Mouse (Mus musculus) liver, embryonic 13.5 days (tissue): ENCODE data around the gene C2cd4a. TPM values are rescaled to one million over a fixed set of nuclear protein-coding genes. Genes with fewer than 3 reads are reported as not detected.

Experiments
- ATAC-seq: fragments of 200-750 bp; cut with Nextera tagmentation; 2 replicates; pipeline ENCODE4 v1.8.0; 2017; ENCODE audit warnings: low read depth, mild to moderate bottlenecking, moderate number of reproducible peaks, moderate library complexity
- DNase-seq: peaks from one replicate; pipeline ENCODE4 v3.0.0; 2022
- H3K27ac ChIP-seq: fragments of 300-500 bp; sonication (generic); 2 replicates; pipeline ENCODE4 v1.5.1; 2015; ENCODE audit warnings: moderate library complexity, mild to moderate bottlenecking, inconsistent platforms
- H3K27me3 ChIP-seq: fragments of 300-500 bp; sonication (generic); 2 replicates; pipeline ENCODE4 v1.6.1; 2015; ENCODE audit warnings: mild to moderate bottlenecking, inconsistent platforms
- H3K36me3 ChIP-seq: fragments of 300-500 bp; sonication (generic); 2 replicates; pipeline ENCODE4 v1.6.1; 2015; ENCODE audit warnings: mild to moderate bottlenecking, inconsistent platforms
- H3K4me1 ChIP-seq: fragments of 300-500 bp; sonication (generic); replicated peaks from 2 replicates; pipeline ENCODE4 v1.6.1; 2015; ENCODE audit warnings: inconsistent platforms
- H3K4me2 ChIP-seq: fragments of 300-500 bp; sonication (generic); 2 replicates; pipeline ENCODE4 v1.6.1; 2015; ENCODE audit warnings: inconsistent platforms, mild to moderate bottlenecking, moderate library complexity
- H3K4me3 ChIP-seq: fragments of 300-500 bp; sonication (generic); replicated peaks from 2 replicates; pipeline ENCODE4 v1.5.1; 2015; ENCODE audit warnings: mild to moderate bottlenecking, inconsistent platforms
- H3K9ac ChIP-seq: fragments of 300-500 bp; sonication (generic); 2 replicates; pipeline ENCODE4 v1.6.1; 2015; ENCODE audit warnings: mild to moderate bottlenecking, inconsistent platforms
- H3K9me3 ChIP-seq: fragments of 300-500 bp; sonication (generic); replicated peaks from 2 replicates; pipeline ENCODE4 v1.6.1; 2016; ENCODE audit warnings: inconsistent platforms
- WGBS: fragments of 180-500 bp; shearing (Covaris S2); methylation state at CpG from one replicate; pipeline ENCODE4 v1.1.7; 2015; ENCODE audit not compliant: insufficient replicate concordance; 5-methylcytosine and 5-hydroxymethylcytosine counted together
- polyA plus RNA-seq: library from polyadenylated mRNA; unstranded; fragments of >200 nt; fragmentation: Nextera tagmentation; extraction: Ambion mirVana; gene quantifications from 2 replicates; pipeline ENCODE4 v1.2.1, GENCODE M21; 2015

Gene C2cd4a
- polyA plus RNA-seq, 1 experiment from 2014 or later, result 3.4 TPM

- no peaks in the 10 kb centered on the region for H3K27me3 ChIP-seq
- H3K4me3 ChIP-seq, result no peak overlapping the region
- DNase-seq (no peak), ATAC-seq (no peak)
- H3K36me3 ChIP-seq, result no peaks in the 10 kb centered on the region
- H3K4me2 ChIP-seq, result no peak overlapping the region
- H3K9ac ChIP-seq, result no peak overlapping the region
- no peaks in the 10 kb centered on the region for H3K4me1 ChIP-seq
- 81% methylated on average over 4 of the region's 4 CpGs for WGBS
- no peak overlapping the region for H3K27ac ChIP-seq
- H3K9me3 ChIP-seq, result no peaks in the 10 kb centered on the region
These were observed 19.0 kb downstream of the C2cd4a start for GRCm38 (mm10) chr9:67813171-67813570.

- Histone ChIP-seq H3K4me1 (no peaks in the 10 kb centered on the region; the same call in 1 of the 2 replicates), H3K4me3 (no peak overlapping the region), H3K9me3 (no peaks in the 10 kb centered on the region), H3K36me3 (no peaks in the 10 kb centered on the region), H3K27me3 (no peaks in the 10 kb centered on the region), H3K4me2 (no peak overlapping the region), H3K9ac (no peak overlapping the region), H3K27ac (no peak overlapping the region)
- ATAC-seq (no peak), DNase-seq (no peak)
- WGBS, result 79% methylated on average over 3 of the region's 3 CpGs
These were observed 21.0 kb downstream of the C2cd4a start for GRCm38 (mm10) chr9:67811116-67811515.

- WGBS, result 59% methylated on average over 6 of the region's 6 CpGs
- ATAC-seq, result no peak
These were observed 21.6 kb downstream of the C2cd4a start for GRCm38 (mm10) chr9:67810527-67810926.

GRCm38 (mm10) chr9:67807000-67807399 lies 25.1 kb downstream of the C2cd4a start:
- Histone ChIP-seq H3K9ac (no peak overlapping the region), H3K4me3 (no peak overlapping the region), H3K4me2 (no peak overlapping the region), H3K27ac (no peak overlapping the region), H3K9me3 (no peaks in the 10 kb centered on the region), H3K27me3 (0 out of 2 replicates have a peak, but pooled peaks cover 4% of the 10 kb centered on the region), H3K4me1 (no peaks in the 10 kb centered on the region; the same call in 1 of the 2 replicates), H3K36me3 (no peaks in the 10 kb centered on the region)
- ATAC-seq (no peak), DNase-seq (no peak)
- WGBS, result 60% methylated on average over 5 of the region's 5 CpGs

More at GRCm38 (mm10) chr9:67810527-67810926, 21.6 kb downstream of the C2cd4a start:
- Histone ChIP-seq H3K27ac (no peak overlapping the region), H3K4me1 (no peaks in the 10 kb centered on the region; the same call in 1 of the 2 replicates), H3K4me2 (no peak overlapping the region), H3K36me3 (no peaks in the 10 kb centered on the region), H3K9me3 (no peaks in the 10 kb centered on the region), H3K27me3 (no peaks in the 10 kb centered on the region), H3K4me3 (no peak overlapping the region), H3K9ac (no peak overlapping the region)
- no peak for DNase-seq

GRCm38 (mm10) chr9:67802241-67802640 lies 29.9 kb downstream of the C2cd4a start:
- Histone ChIP-seq H3K9me3 (no peaks in the 10 kb centered on the region), H3K9ac (no peak overlapping the region), H3K4me1 (peaks cover 3% of the 10 kb centered on the region; the same call in 1 of the 2 replicates), H3K36me3 (no peaks in the 10 kb centered on the region), H3K4me3 (no peak overlapping the region), H3K4me2 (no peak overlapping the region), H3K27ac (no peak overlapping the region), H3K27me3 (0 out of 2 replicates have a peak, but pooled peaks cover 4% of the 10 kb centered on the region)
- ATAC-seq (no peak), DNase-seq (peak; percentile 14)
- 24% methylated on average over 6 of the region's 6 CpGs for WGBS

GRCm38 (mm10) chr9:67799078-67799819 lies 32.9 kb downstream of the C2cd4a start:
- DNase-seq, result no peak
- 0 out of 2 replicates have a peak, but pooled peaks cover 4% of the 10 kb centered on the region for H3K27me3 ChIP-seq
- no peak overlapping the region for H3K4me2 ChIP-seq
- ATAC-seq, result no peak
- no peak overlapping the region for H3K27ac ChIP-seq
- no peak overlapping the region for H3K9ac ChIP-seq
- H3K4me3 ChIP-seq, result no peak overlapping the region
- 51% methylated on average over 14 of the region's 14 CpGs for WGBS
- no peaks in the 10 kb centered on the region for H3K36me3 ChIP-seq
- 0 out of 2 replicates have a peak, but pooled peaks cover 3% of the 10 kb centered on the region for H3K4me1 ChIP-seq
- no peaks in the 10 kb centered on the region for H3K9me3 ChIP-seq

- Histone ChIP-seq H3K4me1 (0 out of 2 replicates have a peak, but pooled peaks cover 2% of the 10 kb centered on the region), H3K27me3 (no peaks in the 10 kb centered on the region; the same call in 1 of the 2 replicates), H3K36me3 (no peaks in the 10 kb centered on the region), H3K4me3 (no peak overlapping the region), H3K4me2 (no peak overlapping the region), H3K9ac (no peak overlapping the region), H3K27ac (no peak overlapping the region), H3K9me3 (no peaks in the 10 kb centered on the region)
- ATAC-seq (no peak), DNase-seq (no peak)
- WGBS, result 73% methylated on average over 14 of the region's 14 CpGs
These were observed 36.9 kb downstream of the C2cd4a start for GRCm38 (mm10) chr9:67795205-67795675.

GRCm38 (mm10) chr9:67794668-67795067 lies 37.5 kb downstream of the C2cd4a start:
- Histone ChIP-seq H3K9ac (no peak overlapping the region), H3K4me2 (no peak overlapping the region), H3K27me3 (no peaks in the 10 kb centered on the region; the same call in 1 of the 2 replicates), H3K27ac (no peak overlapping the region), H3K36me3 (no peaks in the 10 kb centered on the region), H3K4me1 (no peaks in the 10 kb centered on the region), H3K4me3 (no peak overlapping the region), H3K9me3 (no peaks in the 10 kb centered on the region)
- ATAC-seq (no peak), DNase-seq (no peak)
- 67% methylated on average over 4 of the region's 4 CpGs for WGBS

GRCm38 (mm10) chr9:67794216-67794615 lies 37.9 kb downstream of the C2cd4a start:
- 67% methylated on average over 1 of the region's 1 CpGs for WGBS
- DNase-seq, result no peak
- Histone ChIP-seq H3K4me1 (no peaks in the 10 kb centered on the region), H3K9ac (no peak overlapping the region), H3K36me3 (no peaks in the 10 kb centered on the region), H3K27ac (no peak overlapping the region), H3K4me3 (no peak overlapping the region), H3K27me3 (no peaks in the 10 kb centered on the region; the same call in 1 of the 2 replicates), H3K4me2 (no peak overlapping the region), H3K9me3 (no peaks in the 10 kb centered on the region)
- ATAC-seq, result no peak

- no peaks in the 10 kb centered on the region; the same call in 1 of the 2 replicates for H3K27me3 ChIP-seq
- no peak overlapping the region for H3K4me3 ChIP-seq
- H3K27ac ChIP-seq, result no peak overlapping the region
- H3K4me2 ChIP-seq, result no peak overlapping the region
- no peak overlapping the region for H3K9ac ChIP-seq
- DNase-seq, result no peak
- 39% methylated on average over 6 of the region's 6 CpGs for WGBS
- no peak for ATAC-seq
- no peaks in the 10 kb centered on the region for H3K36me3 ChIP-seq
- no peaks in the 10 kb centered on the region for H3K9me3 ChIP-seq
- H3K4me1 ChIP-seq, result no peaks in the 10 kb centered on the region
These were observed 38.6 kb downstream of the C2cd4a start for GRCm38 (mm10) chr9:67793501-67793900.

GRCm38 (mm10) chr9:67792405-67792804 lies 39.7 kb downstream of the C2cd4a start:
- Histone ChIP-seq H3K36me3 (no peaks in the 10 kb centered on the region), H3K9ac (no peak overlapping the region), H3K4me1 (no peaks in the 10 kb centered on the region), H3K27me3 (no peaks in the 10 kb centered on the region; the same call in 1 of the 2 replicates), H3K9me3 (no peaks in the 10 kb centered on the region), H3K27ac (no peak overlapping the region), H3K4me2 (no peak overlapping the region), H3K4me3 (no peak overlapping the region)
- ATAC-seq, result no peak
- 53% methylated on average over 5 of the region's 5 CpGs for WGBS
- no peak for DNase-seq
